Mouse (Mus musculus) kidney, adult 2 months (tissue): ENCODE measurements at regions not wholly inside any gene's neighbourhood (a gene's known extent, or its start where the extent isn't known, plus 50 kb on each side); places are given as distances from the start of the nearest gene placed in this dataset.

ENCODE experiments used
- CTCF ChIP-seq: fragments of 200-500 bp; conservative IDR thresholded peaks from 2 replicates; pipeline ENCODE4 v1.5.1; 2011; ENCODE audit warnings: low read depth, mild to moderate bottlenecking, control low read depth, low read length, moderate library complexity, mixed read lengths; ENCODE audit not compliant: insufficient read depth, insufficient read length
- POLR2A ChIP-seq: fragments of 200-500 bp; IDR thresholded peaks from one replicate; pipeline ENCODE4 v1.6.1; 2011; ENCODE audit warnings: low read depth, low read length, control low read depth

- TF ChIP-seq CTCF (no peak), POLR2A (no peak)
Measured at GRCm38 (mm10) chr10:118960076-118960475, 90.1 kb upstream of the Dyrk2 start.
